ENCODE assay signal across 1 mouse cellular context in the genomic region with DNA sequence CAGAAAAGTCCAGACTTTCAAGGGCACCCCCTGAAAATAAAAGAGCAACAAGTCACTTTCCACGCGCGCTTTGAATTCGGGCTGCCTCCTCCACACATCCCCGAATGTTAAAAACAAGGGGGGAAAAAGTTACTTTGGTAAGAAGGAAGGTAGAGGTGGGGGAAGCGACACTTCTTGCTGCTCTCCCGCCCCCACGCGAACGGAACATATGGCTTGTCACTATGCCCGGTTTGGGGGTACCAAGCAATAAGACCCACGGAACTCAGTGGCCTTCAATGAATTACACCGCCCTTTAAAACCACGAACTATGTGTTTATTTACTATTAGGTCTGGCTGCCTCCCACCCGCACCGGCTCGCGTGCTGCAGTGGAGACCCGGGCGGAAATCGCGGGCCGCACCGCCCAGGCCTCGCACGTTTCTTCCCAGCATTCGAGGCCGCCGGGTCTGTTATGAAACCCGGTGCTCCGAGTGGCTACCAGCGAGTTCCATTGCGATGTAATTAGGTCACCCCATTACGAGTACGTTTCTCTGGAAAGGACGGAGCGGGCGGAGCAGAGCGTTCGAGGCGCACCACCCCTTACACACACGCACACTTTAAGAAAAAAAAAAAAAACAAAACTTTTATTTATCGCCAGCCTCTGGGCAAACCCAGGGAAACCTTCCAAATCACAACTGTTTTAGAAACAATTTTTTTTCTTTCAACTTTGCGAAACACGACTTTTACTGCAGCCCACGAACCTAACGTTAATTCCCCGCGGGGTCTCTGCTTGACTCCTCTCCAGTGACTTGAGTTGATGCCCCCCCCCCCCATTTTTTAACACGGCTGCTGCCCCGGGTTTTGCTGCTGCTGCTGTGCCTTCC.
A peak's percentile ranks its signal among the peaks of the same experiment; 100 is the strongest.
TF ChIP-seq lines count a peak whose summit lies in the region.

No protein-coding gene starts in this region.

TF ChIP-seq in MEL, 35 proteins besides CTCF, POLR2A, EP300 and RAD21 (continued from another document):
- TF ChIP-seq POLR2AphosphoS5 (IDR thresholded peaks at IDR 0.05; ENCODE audit: borderline replicate concordance, low read depth, low read length), result no peak
- TF ChIP-seq NRF1 (IDR thresholded peaks at IDR 0.05; ENCODE audit: insufficient read depth, low read depth, low read length, poor library complexity, severe bottlenecking), result no peak
- TF ChIP-seq MYB (IDR thresholded peaks at IDR 0.05; ENCODE audit: low read depth, low read length), result no peak
- no peak for TF ChIP-seq KAT2A (conservative IDR thresholded peaks at IDR 0.05; ENCODE audit: low read depth, low read length)
- no peak for TF ChIP-seq E2F4 (IDR thresholded peaks at IDR 0.05; ENCODE audit: borderline replicate concordance, low read depth, low read length)
- TF ChIP-seq ZC3H11A (IDR thresholded peaks at IDR 0.05; ENCODE audit: low read depth, low read length), result no peak
- TF ChIP-seq TAL1 (IDR thresholded peaks at IDR 0.05; ENCODE audit: low read length), result no peak
- TF ChIP-seq SMC3 (IDR thresholded peaks at IDR 0.05; ENCODE audit: low read depth, low read length), result no peak
- TF ChIP-seq ELF1 (IDR thresholded peaks at IDR 0.05; ENCODE audit: low read depth, low read length), result no peak
- peak; percentile 24; the same call in 1 of the 2 replicates for TF ChIP-seq RCOR1 (IDR thresholded peaks at IDR 0.05; ENCODE audit: low read depth, low read length)
- TF ChIP-seq MYC (IDR thresholded peaks at IDR 0.05; ENCODE audit: low read depth, low read length), result 0 out of 2 replicates have a peak, but pooled peaks have one; percentile 32
